Mouse (Mus musculus) 3T3-L1 (cell line): ENCODE data around the gene Fbxl15.

Experiments
- DNase-seq: peaks from one replicate; pipeline ENCODE4 v3.0.0-alpha.2; 2015; ENCODE audit warnings: low read depth, low spot score

Fbxl15 gene

DNA sequence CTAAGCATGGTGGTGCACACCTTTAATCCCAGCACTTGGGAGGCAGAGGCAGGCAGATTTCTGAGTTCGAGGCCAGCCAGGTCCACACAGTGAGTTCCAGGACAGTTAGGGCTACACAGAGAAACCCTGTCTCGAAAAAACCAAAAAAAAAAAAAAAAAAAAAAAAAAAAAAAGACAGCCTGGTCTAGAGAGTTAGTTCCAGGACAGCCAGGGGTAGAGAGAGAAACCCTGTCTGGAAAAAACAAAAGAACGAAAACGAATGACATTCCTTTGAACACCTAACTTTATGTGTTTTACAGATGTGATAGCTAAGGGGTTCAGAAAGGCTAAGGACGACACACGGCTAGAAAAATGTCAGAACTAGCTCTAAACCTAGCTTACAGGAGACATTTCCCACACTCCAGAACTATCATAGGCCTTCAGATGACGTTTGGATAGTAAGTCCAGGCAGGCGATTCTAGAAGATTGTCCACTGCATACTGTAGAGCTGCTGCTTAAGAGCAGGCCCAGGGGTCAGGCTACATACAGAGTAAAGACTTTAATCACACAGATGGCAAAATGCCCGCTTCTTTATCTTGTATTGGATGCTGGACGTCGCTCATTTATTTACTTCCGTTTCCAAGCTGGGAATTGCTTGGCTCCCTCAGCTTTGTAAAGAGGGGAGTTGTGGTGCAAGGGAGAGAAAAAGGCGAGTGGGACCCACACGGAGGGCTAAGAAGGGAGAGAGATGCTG, 20.1 kb downstream of the Fbxl15 start:
- peak; percentile 58 for DNase-seq

DNA sequence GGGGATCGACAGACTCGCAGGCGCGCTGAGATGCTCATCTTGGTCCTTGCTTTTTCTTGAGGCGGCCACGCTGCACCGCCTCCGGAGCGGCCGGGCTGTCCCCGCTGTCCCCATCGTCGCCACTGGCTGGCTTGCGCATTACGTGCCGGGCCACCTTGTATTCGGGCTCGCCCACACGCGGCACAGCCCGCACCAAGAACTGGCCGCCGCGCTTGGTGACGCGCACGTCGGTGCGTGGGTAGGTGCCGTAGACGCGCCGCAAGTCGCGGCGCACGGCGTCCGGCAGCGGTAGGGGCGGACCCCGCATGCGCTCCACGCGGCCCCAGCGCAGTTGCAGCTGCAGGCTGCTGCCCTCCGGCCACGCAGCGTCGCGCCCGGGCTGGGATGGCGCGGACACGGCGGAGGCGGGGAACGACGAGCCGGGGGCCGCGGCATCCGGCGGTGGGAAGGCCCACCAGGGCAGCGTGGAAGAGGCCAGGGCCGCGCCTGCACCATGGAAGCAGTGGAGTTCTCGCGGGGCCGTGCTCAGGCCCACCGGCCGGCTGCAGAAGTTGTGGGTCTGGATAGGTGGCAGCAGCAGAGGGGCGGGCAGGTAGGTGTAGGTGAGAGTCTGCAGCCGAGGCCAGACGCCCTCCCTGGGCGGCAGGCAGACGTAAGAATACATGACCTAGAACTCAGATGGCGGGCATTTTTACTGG, 20.9 kb downstream of the Fbxl15 start:
- DNase-seq: peak; percentile 58

DNA sequence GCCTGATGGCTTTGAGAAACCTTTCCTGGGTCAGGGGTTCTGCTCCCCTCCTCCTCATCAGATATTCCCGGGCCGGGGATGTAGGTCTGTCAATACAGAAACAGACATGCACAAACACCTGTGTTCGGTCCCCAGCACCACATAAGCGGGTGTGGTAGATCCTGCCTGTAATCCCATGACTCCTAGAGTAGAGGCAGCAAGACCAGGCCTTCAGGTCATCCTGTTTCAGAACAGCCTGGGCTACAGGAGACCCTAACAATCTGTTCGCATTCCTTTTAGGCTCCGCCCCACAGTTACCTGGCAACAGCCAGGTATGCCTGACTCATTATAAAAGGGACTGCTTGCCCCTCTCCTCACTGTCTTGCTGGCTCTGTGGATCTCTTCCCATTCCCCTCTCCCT, 21.6 kb downstream of the Fbxl15 start:
- no peak for DNase-seq

DNA sequence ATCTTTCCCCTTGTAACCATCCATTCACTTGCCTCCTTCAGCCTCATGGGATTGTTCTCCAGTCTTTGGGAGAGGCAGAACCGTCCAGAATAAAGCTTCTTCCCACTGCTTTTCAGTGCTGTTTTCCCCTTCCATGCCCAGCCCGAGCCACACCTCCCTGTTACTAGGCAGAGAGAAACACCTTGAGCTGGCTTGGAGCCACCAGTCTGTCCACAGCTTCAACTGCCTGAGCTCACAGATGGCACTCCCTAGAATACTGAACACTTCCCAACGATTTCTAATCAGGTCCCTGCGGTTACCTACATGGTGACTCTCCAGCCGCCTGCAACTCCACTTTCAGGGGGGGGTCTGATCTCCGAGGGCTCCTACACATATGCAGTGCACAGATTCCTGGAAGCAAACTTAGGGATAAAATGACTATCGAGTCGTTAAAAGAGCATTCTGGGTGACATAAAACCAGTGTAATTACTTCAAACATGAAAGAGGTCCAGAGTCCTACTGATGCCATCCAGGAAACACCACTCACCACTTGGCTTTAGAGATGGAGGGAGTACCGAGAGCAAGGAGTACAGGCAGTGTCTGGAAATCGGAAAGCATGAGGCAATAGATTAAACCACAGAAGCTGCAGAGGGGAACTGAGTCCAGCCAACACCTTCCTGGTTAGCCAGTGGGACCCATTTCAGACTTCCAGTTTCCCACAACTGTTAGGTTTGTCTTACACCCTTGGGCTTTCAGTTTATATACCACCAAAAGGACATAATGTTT, 22.4 kb downstream of the Fbxl15 start, which contains the start of gene 2310034G01Rik:
2310034G01Rik (minus strand) TSS at position 135 of the 765 bp plus-strand sequence.
- DNase-seq: no peak

DNA sequence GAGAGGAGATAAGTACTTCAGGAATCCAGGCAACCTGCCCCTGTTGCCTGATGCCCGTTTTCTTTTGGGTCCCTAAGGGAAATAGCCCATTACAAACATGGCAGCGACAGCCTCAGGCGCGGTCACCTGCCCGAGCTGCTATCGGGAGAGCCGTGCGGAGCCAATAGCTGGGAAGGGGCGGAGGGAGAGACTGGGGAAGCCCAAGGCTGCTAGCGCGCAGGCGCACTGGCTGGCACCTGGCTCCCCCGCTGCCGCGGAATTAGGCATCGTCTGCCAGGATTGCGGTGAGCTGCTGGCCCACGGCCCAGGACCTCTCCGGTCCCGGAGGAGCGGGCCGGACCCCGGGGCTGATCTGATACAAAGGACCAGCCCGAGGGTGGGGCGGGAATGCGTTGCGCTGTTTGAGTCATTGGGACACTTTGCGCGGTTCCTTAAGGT, 28.7 kb downstream of the Fbxl15 start:
- DNase-seq: no peak

DNA sequence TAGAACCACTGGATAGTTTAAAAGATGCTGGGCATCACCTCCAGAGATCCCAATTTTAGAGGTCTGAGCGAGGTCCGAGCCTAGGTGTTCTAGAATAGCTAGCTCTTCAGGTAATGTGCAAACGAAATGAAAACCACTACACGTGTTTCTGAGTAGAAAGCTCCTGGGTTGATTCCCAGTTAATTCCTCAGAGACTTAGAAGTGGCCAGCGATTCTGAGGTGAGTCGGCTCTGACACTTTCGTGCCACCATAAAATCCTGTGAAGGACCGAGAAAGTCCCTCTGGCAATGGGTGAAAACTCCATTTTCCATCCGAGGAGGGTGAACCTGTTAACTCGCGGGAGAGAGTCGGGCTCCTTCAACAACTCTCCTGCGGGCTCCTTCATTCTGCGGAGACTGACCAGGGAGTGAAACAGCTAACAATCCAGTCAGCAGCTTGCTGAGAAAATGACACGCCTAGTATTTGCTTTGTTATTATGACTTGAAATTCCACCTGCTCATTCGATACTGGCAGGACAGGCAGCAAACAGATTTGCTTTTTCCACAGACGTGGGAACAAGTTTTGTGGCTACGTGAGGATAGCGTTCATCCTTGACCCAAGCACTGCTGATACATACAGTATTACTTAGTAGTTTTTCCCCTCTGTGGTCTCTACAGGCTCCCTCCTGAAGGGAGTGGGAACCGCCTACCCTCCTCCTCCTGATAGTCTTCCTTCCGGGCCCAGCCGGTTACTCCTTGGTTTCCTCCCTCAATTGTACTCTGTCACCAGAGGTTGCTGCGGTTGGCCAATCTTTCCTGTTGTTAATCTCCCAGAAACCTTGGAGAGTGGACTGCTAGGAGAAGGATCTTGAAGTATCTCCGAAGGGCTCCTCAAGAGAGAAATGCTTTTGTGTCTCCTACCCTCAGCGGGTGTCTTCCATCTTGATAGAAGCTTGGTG, 29.6 kb downstream of the Fbxl15 start:
- DNase-seq: no peak

DNA sequence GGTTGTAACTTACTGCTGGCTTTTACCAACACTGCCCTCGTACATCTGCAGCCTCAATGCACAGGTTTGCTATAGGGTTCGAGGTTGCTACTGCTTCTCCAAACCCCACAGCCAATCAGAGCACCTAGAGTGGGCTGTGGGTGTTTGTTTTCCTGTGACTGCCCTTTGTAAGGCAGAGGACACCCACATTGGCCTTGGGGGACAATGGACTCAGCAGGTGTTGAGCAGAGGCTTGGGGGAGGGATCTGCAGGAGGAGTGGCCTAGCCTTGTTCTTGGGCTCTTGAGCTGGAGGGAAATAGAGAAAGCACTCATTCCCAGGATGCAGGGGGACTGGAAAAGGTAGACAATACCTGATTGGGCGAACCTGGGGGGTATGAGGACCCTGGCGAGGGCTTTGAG, 30.4 kb downstream of the Fbxl15 start:
- no peak for DNase-seq

DNA sequence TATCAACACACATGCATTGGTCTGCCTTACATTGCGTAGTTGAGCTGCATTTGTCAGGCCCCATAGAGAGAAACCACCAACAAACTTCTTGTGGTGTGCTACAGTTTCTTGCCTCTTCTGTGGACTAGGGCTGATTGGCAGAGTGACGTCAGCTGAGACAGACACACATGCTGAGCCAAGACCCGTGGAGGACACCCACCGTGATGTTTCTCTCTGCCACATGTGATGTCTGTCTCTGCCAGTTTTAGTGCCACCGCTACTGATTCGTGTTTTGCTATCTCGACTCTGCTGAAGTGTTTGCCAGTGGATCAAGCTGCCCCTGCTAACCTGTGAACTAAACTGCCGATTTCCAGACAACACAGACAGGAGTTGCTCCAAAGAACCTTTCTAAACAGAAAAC, 34.1 kb downstream of the Fbxl15 start:
- DNase-seq: no peak

DNA sequence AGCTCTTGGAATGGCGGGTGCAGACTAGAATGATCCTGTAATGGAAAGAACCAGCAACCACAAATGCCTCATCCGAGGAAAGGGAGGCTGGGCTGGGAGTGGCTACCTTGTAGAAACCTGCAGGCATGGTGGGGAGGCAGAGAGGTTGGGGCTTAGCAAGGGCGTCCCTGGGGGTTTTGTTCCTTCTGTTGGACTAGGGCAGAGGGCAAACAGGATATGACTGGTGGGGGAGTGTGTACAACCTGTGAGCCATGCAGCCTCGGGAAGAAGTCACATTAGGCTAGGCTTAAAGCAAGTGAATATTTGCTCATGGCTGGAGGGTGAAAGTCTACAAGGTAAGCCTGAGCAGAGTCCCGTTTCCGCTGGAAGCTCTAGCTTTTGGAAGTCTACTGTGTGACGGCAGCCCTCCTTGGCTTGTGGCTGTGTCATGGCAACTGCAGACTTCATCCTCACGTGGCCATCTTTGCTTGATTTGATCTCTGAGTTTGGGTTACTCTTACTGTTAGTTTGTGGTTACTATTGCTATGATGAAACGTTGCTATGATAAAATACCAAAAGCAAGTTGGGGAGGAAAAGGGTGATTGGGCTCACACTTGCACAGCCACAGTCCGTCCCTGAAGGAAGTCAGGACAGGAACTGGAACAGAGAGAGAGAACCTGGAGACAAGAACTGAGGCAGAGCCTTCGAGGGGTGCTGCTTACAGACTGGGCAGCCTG, 35.5 kb downstream of the Fbxl15 start:
- no peak for DNase-seq

DNA sequence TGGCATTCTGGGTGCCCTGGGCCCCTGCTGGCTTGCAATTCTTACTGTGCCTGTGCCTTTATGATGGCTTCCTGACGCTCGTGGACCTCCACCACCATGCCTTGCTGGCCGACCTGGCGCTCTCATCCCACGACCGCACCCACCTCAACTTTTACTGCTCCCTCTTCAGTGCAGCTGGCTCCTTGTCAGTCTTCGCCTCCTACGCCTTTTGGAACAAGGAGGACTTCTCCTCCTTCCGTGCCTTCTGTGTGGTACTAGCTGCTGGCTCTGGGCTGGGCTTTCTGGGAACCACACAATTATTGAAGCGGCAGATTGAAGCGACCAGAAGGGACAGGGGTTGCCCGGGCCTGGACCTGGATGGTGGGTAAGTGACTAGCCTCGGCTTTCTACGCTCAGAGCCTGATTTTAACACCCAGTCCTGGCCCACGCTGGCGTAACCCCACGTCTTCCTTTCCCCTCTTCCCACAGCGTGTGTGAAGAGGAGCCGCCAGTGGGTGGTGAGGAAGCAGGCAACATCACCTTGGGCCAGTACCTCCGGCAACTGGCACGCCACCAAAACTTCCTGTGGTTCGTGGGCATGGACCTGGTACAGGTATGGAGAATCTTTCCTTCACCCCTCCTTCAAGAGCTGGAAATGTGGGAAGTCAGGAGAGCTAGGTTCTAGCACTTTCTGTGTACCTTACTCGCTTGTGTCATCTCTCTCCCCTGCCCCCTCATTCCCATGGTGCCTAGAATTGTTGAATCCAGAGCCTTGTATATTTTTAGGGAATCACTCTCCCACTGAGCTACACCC, 40.0 kb downstream of the Fbxl15 start:
- DNase-seq: no peak

DNA sequence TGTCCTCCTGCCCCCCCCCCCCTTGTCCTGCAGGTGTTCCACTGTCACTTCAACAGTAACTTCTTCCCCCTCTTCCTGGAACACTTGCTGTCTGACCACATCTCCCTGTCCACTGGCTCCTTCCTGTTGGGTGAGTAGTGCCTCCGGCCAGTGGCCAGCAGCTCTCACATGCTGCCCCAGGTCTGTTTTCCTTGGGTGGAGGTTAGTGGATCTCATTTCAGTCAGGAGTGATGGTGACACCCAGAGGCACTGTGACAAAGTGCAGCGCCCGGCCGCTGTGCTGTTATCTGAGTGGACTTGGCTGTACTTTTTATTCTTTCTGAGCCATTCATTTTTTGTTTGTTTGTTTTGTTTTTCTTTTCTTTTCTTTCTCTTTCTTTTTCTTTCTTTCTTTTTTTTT, 41.2 kb downstream of the Fbxl15 start:
- DNase-seq: peak; percentile 92

DNA sequence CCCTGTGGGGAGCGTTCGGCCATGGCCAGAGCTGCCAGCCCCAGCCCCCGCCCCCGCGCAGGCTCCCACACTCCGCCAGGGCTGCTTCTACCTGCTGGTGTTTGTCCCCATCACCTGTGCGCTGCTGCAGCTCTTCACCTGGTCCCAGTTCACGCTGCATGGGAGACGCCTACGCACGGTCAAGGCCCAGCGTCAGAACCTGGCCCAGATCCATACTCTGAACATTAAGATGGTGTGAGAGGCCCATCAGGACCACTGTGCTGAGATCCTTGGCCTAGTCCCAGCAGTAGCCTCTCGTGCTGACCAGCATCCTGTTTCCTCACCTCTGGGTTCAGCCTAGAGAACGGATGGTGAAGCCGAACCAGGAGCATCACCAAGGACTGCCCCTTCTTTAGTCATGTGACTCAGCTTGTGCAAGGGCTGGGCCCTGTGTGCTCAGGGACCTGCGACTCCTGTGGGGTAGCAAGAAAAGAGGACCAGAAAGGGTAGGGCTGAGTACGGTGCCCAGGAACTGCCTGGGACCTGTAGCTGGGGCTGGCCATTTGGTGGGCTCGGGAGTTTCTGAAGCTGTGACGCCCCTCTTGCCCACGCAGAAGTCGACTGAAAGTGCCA, 46.6 kb downstream of the Fbxl15 start:
- peak; percentile 29 for DNase-seq

DNA sequence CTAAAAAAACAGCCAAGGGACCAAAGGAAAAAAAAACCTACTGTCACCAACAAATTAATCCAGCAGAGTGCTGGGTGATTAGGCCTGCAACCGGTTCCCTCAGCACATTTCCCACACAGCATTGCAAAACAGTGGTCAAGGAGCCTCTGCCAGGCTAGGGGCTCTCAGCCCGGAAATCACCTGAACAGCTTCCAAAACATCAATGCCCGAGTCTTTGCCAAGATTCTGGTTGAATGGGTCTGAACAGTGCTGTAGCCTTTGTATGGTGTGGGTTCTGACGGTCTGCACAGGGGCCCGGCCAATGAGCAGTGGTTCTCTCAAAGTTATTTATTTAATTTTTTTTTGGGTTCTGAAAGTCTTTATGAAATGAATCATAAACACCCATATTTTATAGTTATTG, 47.5 kb downstream of the Fbxl15 start:
- peak; percentile 61 for DNase-seq

DNA sequence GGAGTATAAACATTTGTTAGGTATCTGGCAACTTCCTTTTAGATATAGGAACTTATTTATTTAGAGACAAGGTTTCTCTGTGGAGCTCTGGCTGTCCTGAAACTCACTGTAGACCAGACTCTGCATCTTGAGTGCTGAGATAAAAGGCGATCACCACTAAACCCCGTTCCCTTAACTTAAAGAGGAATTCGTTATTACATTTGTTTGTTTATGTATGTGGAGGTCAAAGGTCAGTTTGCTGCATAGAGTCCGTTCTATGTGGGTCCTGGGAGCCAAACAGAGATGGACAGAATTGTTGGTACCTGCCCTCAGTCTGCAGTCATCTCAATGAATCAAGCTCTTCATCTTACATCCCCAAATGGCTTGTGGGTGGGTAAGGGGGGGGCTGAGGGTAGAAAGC, 47.9 kb downstream of the Fbxl15 start:
- DNase-seq: no peak
